Mouse (Mus musculus): ENCODE measurements around the gene Rundc3a. TPM values are rescaled to one million over a fixed set of nuclear protein-coding genes. Genes with fewer than 3 reads are reported as not detected.
"Not testable (repeated sequence)": the region's sequence is repeated elsewhere in the genome, so short reads cannot be mapped to it uniquely, and the experiment has no call there.

The Rundc3a gene
- polyA plus RNA-seq, 1 experiment: 446 TPM

DNA sequence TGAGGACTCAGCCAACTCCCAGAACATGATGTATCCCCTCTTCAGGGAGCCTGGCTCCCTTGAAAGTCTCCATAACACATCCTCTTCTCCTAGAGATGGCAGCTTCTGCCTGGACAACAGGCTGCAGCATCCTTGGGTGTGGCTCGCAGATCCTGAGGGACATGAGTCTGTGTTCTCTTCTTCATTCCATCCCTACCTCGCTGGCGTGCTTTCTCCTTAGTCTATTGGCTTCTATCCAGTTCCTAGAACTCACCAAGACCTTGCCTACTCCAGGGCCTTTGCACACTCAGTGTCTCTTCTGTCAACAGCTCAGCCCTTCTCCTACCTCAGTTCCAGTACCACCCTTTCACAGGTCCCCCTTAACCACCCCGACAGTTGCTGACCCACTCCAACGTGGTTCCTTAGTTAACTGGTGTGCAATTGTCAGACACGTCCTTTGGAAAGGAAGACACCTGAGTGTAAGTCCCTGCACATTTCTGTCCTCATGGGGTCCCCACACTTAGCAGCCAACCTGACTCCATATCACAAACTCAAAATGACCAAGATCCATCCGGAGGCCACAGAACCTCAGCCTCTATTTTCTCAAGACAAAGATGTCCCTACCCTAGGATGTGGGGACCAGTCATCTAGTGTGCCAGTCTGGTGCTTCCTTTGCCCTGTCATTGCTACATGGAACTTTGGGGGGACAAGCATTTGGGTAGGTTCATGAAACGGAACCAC is 31.3 kb upstream of the Rundc3a start:
- Histone ChIP-seq H3K4me1 (ENCODE audit: control insufficient read depth, insufficient read depth, low read length) (peaks cover 13% of the 10 kb centered on the region), H3K4me3 (replicated peaks; ENCODE audit: insufficient read depth, low read depth, low read length) (no peak overlapping the region), H3K27ac (ENCODE audit: insufficient read depth, low read length) (no peak overlapping the region), H3K27me3 (ENCODE audit: control insufficient read depth, insufficient read depth, low read length) (no peaks in the 10 kb centered on the region)
- TF ChIP-seq POLR2A (IDR thresholded peaks at IDR 0.05; ENCODE audit: borderline replicate concordance, insufficient read depth, low read length) (no peak), CTCF (IDR thresholded peaks at IDR 0.05; ENCODE audit: borderline replicate concordance, insufficient read depth, low read depth, low read length) (no peak)
- no peak for DNase-seq
- 91% methylated on average over 8 of the region's 8 CpGs for WGBS

DNA sequence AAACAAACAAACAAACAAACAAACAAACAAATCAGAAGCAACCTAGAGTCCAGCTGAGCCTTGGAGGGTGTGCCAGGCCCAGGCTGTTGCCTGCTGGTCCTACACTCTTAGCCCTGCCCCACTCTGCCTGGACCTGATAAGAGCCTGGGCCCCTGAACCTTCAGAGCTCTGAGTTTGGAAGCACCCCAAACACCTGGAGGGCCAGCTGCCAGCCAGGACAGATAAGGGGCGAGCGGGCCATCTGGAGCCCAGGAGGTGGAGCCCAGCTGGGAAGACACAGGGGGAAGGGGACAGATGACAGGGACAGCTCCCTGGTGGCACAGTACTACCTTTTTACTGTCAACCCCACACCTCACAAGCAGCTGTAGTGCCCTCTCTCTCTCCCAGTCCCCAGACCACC is 29.6 kb upstream of the Rundc3a start:
- DNase-seq: no peak
- H3K4me1 ChIP-seq (ENCODE audit: control insufficient read depth, insufficient read depth, low read length): no peaks in the 10 kb centered on the region
- H3K4me3 ChIP-seq (replicated peaks; ENCODE audit: insufficient read depth, low read depth, low read length): no peak overlapping the region
- 61% methylated on average over 2 of the region's 2 CpGs for WGBS
- no peak overlapping the region for H3K27ac ChIP-seq (ENCODE audit: insufficient read depth, low read length)
- H3K27me3 ChIP-seq (ENCODE audit: control insufficient read depth, insufficient read depth, low read length): no peaks in the 10 kb centered on the region
- TF ChIP-seq CTCF (IDR thresholded peaks at IDR 0.05; ENCODE audit: borderline replicate concordance, insufficient read depth, low read depth, low read length) (no peak), POLR2A (IDR thresholded peaks at IDR 0.05; ENCODE audit: borderline replicate concordance, insufficient read depth, low read length) (no peak)

DNA sequence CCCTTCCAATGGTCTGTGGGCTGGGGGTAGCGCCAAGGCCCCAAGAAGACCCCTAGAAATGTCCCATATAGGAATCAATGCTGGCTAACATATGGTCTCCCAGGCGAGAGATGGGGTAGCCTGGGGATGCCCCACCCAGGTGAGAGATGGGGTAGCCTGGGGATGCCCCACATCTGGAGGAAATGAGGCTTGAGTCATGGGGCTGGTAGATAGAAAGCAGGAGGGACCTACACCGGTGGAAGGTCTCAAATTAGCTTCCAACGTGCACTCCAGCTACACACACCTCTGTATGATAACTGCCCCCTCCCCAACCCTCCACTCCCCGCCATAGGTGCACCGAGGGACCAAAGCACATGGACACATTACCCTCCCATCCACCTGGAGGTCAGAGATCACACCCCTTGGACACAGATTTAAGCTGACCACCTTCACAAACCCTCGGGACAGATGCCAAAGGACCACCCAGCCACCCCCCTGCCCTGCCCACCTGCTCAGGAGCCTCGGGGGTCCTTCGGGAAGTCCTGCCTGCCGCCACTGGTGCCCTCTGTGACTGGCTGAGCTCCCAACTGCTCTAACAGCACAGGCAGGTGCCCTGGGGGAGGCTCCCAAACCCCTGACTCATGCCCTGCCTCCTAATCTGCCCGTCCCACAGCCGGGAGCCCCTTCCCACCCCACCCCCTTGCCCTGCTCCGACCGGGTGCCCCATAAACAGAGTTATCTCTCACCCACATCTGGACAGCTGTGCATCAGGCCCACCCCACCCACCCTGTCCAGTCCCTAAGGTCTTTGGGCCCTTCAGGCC is 28.4 kb upstream of the Rundc3a start:
- H3K27ac ChIP-seq (ENCODE audit: insufficient read depth, low read length): no peak overlapping the region
- no peaks in the 10 kb centered on the region for H3K4me1 ChIP-seq (ENCODE audit: control insufficient read depth, insufficient read depth, low read length)
- DNase-seq: no peak
- no peak overlapping the region for H3K4me3 ChIP-seq (replicated peaks; ENCODE audit: insufficient read depth, low read depth, low read length)
- TF ChIP-seq CTCF (IDR thresholded peaks at IDR 0.05; ENCODE audit: borderline replicate concordance, insufficient read depth, low read depth, low read length) (no peak), POLR2A (IDR thresholded peaks at IDR 0.05; ENCODE audit: borderline replicate concordance, insufficient read depth, low read length) (no peak)
- H3K27me3 ChIP-seq (ENCODE audit: control insufficient read depth, insufficient read depth, low read length): no peaks in the 10 kb centered on the region
- WGBS: 62% methylated on average over 14 of the region's 14 CpGs

DNA sequence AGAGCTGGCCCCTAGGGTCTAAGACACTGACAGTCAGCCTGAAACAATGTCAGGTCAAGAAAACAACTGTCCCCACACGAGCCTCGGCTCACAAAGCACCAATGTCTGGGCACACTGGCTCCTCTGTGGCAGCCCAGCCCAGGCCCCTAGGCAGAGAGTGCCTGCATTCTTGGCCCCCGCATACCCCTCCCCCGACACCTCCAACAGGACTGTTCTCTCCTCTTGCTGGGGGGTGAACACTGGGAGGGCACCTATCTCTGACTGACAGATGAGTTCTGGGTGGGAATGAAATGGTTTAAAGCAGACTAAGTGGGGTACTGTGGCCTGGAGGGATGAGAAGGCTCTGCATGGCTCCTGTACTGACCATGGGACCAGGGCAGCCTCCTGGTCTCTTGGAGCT is 27.5 kb upstream of the Rundc3a start:
- 73% methylated on average over 4 of the region's 4 CpGs for WGBS
- Histone ChIP-seq H3K4me1 (ENCODE audit: control insufficient read depth, insufficient read depth, low read length) (no peaks in the 10 kb centered on the region), H3K27ac (ENCODE audit: insufficient read depth, low read length) (no peak overlapping the region), H3K27me3 (ENCODE audit: control insufficient read depth, insufficient read depth, low read length) (no peaks in the 10 kb centered on the region), H3K4me3 (replicated peaks; ENCODE audit: insufficient read depth, low read depth, low read length) (no peak overlapping the region)
- no peak for DNase-seq
- no peak for TF ChIP-seq POLR2A (IDR thresholded peaks at IDR 0.05; ENCODE audit: borderline replicate concordance, insufficient read depth, low read length)
- no peak for TF ChIP-seq CTCF (IDR thresholded peaks at IDR 0.05; ENCODE audit: borderline replicate concordance, insufficient read depth, low read depth, low read length)

DNA sequence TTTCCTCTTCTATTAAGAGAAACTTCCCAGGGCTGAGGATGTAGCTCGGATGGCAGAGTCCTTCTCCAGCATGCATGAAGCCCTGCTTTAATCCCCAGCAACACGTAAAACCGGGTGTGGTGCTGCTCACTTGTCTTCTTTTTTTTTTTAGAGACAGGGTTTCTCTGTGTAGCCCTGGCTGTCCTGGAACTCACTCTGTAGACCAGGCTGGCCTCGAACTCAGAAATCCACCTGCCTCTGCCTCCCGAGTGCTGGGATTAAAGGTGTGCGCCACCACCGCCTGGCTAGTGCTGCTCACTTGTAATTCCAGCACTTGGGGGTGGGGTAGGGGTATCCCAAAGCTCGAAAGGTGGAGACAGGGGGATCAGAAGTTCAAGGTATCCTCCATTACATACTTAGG is 27.1 kb upstream of the Rundc3a start, which contains the start of gene Slc4a1:
Slc4a1 (minus strand) TSS at position 101 of the 400 bp plus-strand sequence.
- not testable (repeated sequence) for DNase-seq; H3K4me3 ChIP-seq (replicated peaks; ENCODE audit: insufficient read depth, low read depth, low read length); H3K27me3 ChIP-seq (ENCODE audit: control insufficient read depth, insufficient read depth, low read length); H3K27ac ChIP-seq (ENCODE audit: insufficient read depth, low read length); H3K4me1 ChIP-seq (ENCODE audit: control insufficient read depth, insufficient read depth, low read length)
- WGBS: 90% methylated on average over 8 of the region's 8 CpGs

DNA sequence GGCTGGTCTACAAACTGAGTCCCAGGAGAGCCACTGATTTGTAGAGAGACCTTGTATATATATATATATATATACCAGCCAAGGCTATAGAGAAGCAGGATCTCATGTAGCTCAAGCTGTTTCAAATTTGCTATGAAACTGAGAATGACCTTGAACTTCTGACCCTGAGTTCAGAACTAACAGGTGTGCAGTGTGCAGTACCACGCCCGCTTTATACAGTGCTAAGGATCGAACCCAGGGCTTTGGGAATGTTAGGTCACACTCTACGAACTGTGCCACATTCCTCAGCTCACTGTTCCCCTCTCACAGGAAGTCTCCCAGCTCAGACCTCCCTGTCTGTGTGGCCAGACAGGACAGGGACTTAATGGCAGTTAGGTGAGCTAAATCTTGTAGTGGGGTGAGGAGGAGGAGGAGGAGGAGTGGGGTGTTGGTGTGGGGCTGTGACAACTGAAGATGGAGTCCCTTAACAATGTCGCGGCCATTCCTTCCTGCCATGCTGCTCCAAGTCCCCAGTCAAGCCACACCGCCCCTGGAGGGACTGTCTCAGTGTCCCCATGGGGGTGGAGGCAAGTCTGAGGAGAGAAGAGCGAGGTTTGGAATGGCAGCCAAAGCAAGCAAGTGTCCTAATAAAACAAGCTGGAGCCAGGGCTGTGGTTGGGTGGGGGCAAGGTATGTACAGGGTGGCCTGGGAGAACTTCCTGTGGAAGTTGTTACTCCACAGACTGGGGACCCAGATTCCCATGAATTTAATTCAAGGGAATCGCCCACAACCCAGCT is 25.5 kb upstream of the Rundc3a start:
- H3K4me1 ChIP-seq (ENCODE audit: control insufficient read depth, insufficient read depth, low read length): no peaks in the 10 kb centered on the region
- DNase-seq: no peak
- TF ChIP-seq CTCF (IDR thresholded peaks at IDR 0.05; ENCODE audit: borderline replicate concordance, insufficient read depth, low read depth, low read length) (no peak), POLR2A (IDR thresholded peaks at IDR 0.05; ENCODE audit: borderline replicate concordance, insufficient read depth, low read length) (no peak)
- no peak overlapping the region for H3K4me3 ChIP-seq (replicated peaks; ENCODE audit: insufficient read depth, low read depth, low read length)
- no peaks in the 10 kb centered on the region for H3K27me3 ChIP-seq (ENCODE audit: control insufficient read depth, insufficient read depth, low read length)
- H3K27ac ChIP-seq (ENCODE audit: insufficient read depth, low read length): no peak overlapping the region
- WGBS: 87% methylated on average over 9 of the region's 9 CpGs

DNA sequence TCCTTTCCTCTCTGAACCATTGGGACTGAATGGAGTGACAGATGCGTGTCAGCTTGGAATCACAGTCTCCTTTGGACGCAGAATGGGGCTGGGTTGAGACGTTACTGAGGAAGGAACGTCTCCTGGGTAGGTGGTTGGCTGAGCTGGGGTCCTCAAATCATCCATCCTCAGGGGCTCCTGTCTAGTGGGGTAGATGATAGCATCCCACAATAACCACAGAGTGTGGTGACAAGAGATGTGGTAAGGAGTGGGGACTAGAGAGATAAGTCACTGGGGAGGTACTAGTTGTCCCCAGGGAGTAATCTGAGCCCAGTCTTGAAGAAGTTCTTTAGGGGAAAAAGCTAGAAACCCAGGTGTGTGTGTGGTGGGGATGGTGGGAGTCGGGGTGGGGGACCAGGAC is 24.9 kb upstream of the Rundc3a start:
- TF ChIP-seq CTCF (IDR thresholded peaks at IDR 0.05; ENCODE audit: borderline replicate concordance, insufficient read depth, low read depth, low read length): no peak
- TF ChIP-seq POLR2A (IDR thresholded peaks at IDR 0.05; ENCODE audit: borderline replicate concordance, insufficient read depth, low read length): no peak
- Histone ChIP-seq H3K4me3 (replicated peaks; ENCODE audit: insufficient read depth, low read depth, low read length) (no peak overlapping the region), H3K27me3 (ENCODE audit: control insufficient read depth, insufficient read depth, low read length) (no peaks in the 10 kb centered on the region), H3K27ac (ENCODE audit: insufficient read depth, low read length) (no peak overlapping the region), H3K4me1 (ENCODE audit: control insufficient read depth, insufficient read depth, low read length) (no peaks in the 10 kb centered on the region)
- WGBS: 80% methylated on average over 5 of the region's 5 CpGs
- DNase-seq: no peak
